Mouse (Mus musculus) midbrain, embryonic 15.5 days (tissue): ENCODE measurements around the gene Fndc3b. TPM values are rescaled to one million over a fixed set of nuclear protein-coding genes. Genes with fewer than 3 reads are reported as not detected.

Experiments
- ATAC-seq: fragments of 200-750 bp; cut with Nextera tagmentation; replicated peaks from 2 replicates; pipeline ENCODE4 v1.8.0; 2017; ENCODE audit warnings: moderate TSS enrichment
- H3K27ac ChIP-seq: fragments of 300-500 bp; sonication (generic); 2 replicates; pipeline ENCODE4 v1.5.1; 2015; ENCODE audit warnings: mild to moderate bottlenecking, inconsistent platforms
- H3K27me3 ChIP-seq: fragments of 300-500 bp; sonication (generic); replicated peaks from 2 replicates; pipeline ENCODE4 v1.6.1; 2015; ENCODE audit warnings: inconsistent platforms
- H3K36me3 ChIP-seq: fragments of 300-500 bp; sonication (generic); replicated peaks from 2 replicates; pipeline ENCODE4 v1.6.1; 2015; ENCODE audit warnings: inconsistent platforms
- H3K4me1 ChIP-seq: fragments of 300-500 bp; sonication (generic); 2 replicates; pipeline ENCODE4 v1.6.1; 2015; ENCODE audit warnings: inconsistent platforms
- H3K4me2 ChIP-seq: fragments of 300-500 bp; sonication (generic); 2 replicates; pipeline ENCODE4 v1.6.1; 2015; ENCODE audit warnings: inconsistent platforms, mild to moderate bottlenecking, moderate library complexity
- H3K4me3 ChIP-seq: fragments of 300-500 bp; sonication (generic); 2 replicates; pipeline ENCODE4 v1.5.1; 2015; ENCODE audit warnings: mild to moderate bottlenecking, inconsistent platforms
- H3K9ac ChIP-seq: fragments of 300-500 bp; sonication (generic); 2 replicates; pipeline ENCODE4 v1.6.1; 2015; ENCODE audit warnings: mild to moderate bottlenecking, inconsistent platforms
- H3K9me3 ChIP-seq: fragments of 300-500 bp; sonication (generic); 2 replicates; pipeline ENCODE4 v1.6.1; 2016; ENCODE audit warnings: inconsistent platforms
- WGBS: fragments of 180-500 bp; shearing (Covaris S2); methylation state at CpG from one replicate; pipeline ENCODE4 v1.1.7; 2015; ENCODE audit warnings: mixed read lengths; 5-methylcytosine and 5-hydroxymethylcytosine counted together
- polyA plus RNA-seq: library from polyadenylated mRNA; unstranded; fragments of >200 nt; fragmentation: Nextera tagmentation; extraction: Ambion mirVana; gene quantifications from 2 replicates; pipeline ENCODE4 v1.2.1, GENCODE M21; 2015

Fndc3b gene
- polyA plus RNA-seq, 1 experiment from 2014 or later, result 9.7 TPM

GRCm38 (mm10) chr3:27579229-27579628 lies 131.9 kb downstream of the Fndc3b start:
- Histone ChIP-seq H3K27me3 (no peaks in the 10 kb centered on the region), H3K9me3 (no peaks in the 10 kb centered on the region), H3K4me3 (no peak overlapping the region), H3K4me2 (no peak overlapping the region), H3K9ac (no peak overlapping the region), H3K36me3 (no peaks in the 10 kb centered on the region), H3K4me1 (peaks cover 24% of the 10 kb centered on the region), H3K27ac (0 out of 2 replicates have a peak overlapping the region, but pooled peaks have one; percentile 42)
- WGBS, result 43% methylated on average over 8 of the region's 8 CpGs
- no peak for ATAC-seq

- no peak overlapping the region for H3K4me2 ChIP-seq
- H3K4me1 ChIP-seq, result peaks cover 19% of the 10 kb centered on the region
- no peak overlapping the region for H3K27ac ChIP-seq
- 92% methylated on average over 10 of the region's 10 CpGs for WGBS
- H3K9me3 ChIP-seq, result no peaks in the 10 kb centered on the region
- ATAC-seq, result no peak
- no peak overlapping the region for H3K4me3 ChIP-seq
- no peaks in the 10 kb centered on the region for H3K36me3 ChIP-seq
- no peaks in the 10 kb centered on the region for H3K27me3 ChIP-seq
- H3K9ac ChIP-seq, result no peak overlapping the region
These were observed 133.6 kb downstream of the Fndc3b start for GRCm38 (mm10) chr3:27577349-27578025.

GRCm38 (mm10) chr3:27574241-27574640 lies 136.9 kb downstream of the Fndc3b start:
- no peaks in the 10 kb centered on the region for H3K9me3 ChIP-seq
- no peaks in the 10 kb centered on the region for H3K27me3 ChIP-seq
- WGBS, result 89% methylated on average over 9 of the region's 9 CpGs
- no peak overlapping the region for H3K27ac ChIP-seq
- no peak overlapping the region for H3K9ac ChIP-seq
- H3K36me3 ChIP-seq, result no peaks in the 10 kb centered on the region
- no peak overlapping the region for H3K4me2 ChIP-seq
- H3K4me3 ChIP-seq, result no peak overlapping the region
- no peak for ATAC-seq
- peaks cover 3% of the 10 kb centered on the region; the same call in 1 of the 2 replicates for H3K4me1 ChIP-seq

GRCm38 (mm10) chr3:27573458-27573857 lies 137.6 kb downstream of the Fndc3b start:
- Histone ChIP-seq H3K27ac (peak overlapping the region; percentile 39; the same call in 1 of the 2 replicates), H3K9ac (no peak overlapping the region), H3K4me2 (no peak overlapping the region), H3K36me3 (no peaks in the 10 kb centered on the region), H3K4me1 (0 out of 2 replicates have a peak, but pooled peaks cover 2% of the 10 kb centered on the region), H3K9me3 (no peaks in the 10 kb centered on the region), H3K4me3 (no peak overlapping the region), H3K27me3 (no peaks in the 10 kb centered on the region)
- peak; percentile 68; the same call in 1 of the 2 replicates for ATAC-seq
- 44% methylated on average over 11 of the region's 11 CpGs for WGBS

- Histone ChIP-seq H3K36me3 (no peaks in the 10 kb centered on the region), H3K27me3 (no peaks in the 10 kb centered on the region), H3K9me3 (no peaks in the 10 kb centered on the region), H3K9ac (no peak overlapping the region), H3K4me3 (no peak overlapping the region), H3K4me1 (0 out of 2 replicates have a peak, but pooled peaks cover 2% of the 10 kb centered on the region), H3K4me2 (no peak overlapping the region), H3K27ac (no peak overlapping the region)
- WGBS, result 71% methylated on average over 6 of the region's 6 CpGs
- ATAC-seq, result no peak
These were observed 138.8 kb downstream of the Fndc3b start for GRCm38 (mm10) chr3:27572305-27572704.

- no peak for ATAC-seq
- no peak overlapping the region for H3K4me2 ChIP-seq
- no peaks in the 10 kb centered on the region for H3K4me1 ChIP-seq
- no peaks in the 10 kb centered on the region for H3K9me3 ChIP-seq
- H3K4me3 ChIP-seq, result no peak overlapping the region
- H3K27me3 ChIP-seq, result no peaks in the 10 kb centered on the region
- 94% methylated on average over 4 of the region's 4 CpGs for WGBS
- no peak overlapping the region for H3K27ac ChIP-seq
- H3K36me3 ChIP-seq, result no peaks in the 10 kb centered on the region
- no peak overlapping the region for H3K9ac ChIP-seq
These were observed 145.8 kb downstream of the Fndc3b start for GRCm38 (mm10) chr3:27565314-27565713.

GRCm38 (mm10) chr3:27563047-27563624 lies 148.0 kb downstream of the Fndc3b start:
- Histone ChIP-seq H3K4me2 (no peak overlapping the region), H3K36me3 (no peaks in the 10 kb centered on the region), H3K9me3 (no peaks in the 10 kb centered on the region), H3K27me3 (no peaks in the 10 kb centered on the region), H3K4me1 (no peaks in the 10 kb centered on the region), H3K4me3 (no peak overlapping the region), H3K27ac (no peak overlapping the region), H3K9ac (no peak overlapping the region)
- no peak for ATAC-seq
- 90% methylated on average over 5 of the region's 5 CpGs for WGBS

GRCm38 (mm10) chr3:27562476-27562875 lies 148.6 kb downstream of the Fndc3b start:
- Histone ChIP-seq H3K4me2 (no peak overlapping the region), H3K4me1 (no peaks in the 10 kb centered on the region), H3K9me3 (no peaks in the 10 kb centered on the region), H3K9ac (no peak overlapping the region), H3K27ac (no peak overlapping the region), H3K4me3 (no peak overlapping the region), H3K36me3 (no peaks in the 10 kb centered on the region), H3K27me3 (no peaks in the 10 kb centered on the region)
- no peak for ATAC-seq
- WGBS, result 89% methylated on average over 3 of the region's 3 CpGs

- Histone ChIP-seq H3K9ac (no peak overlapping the region), H3K27ac (no peak overlapping the region), H3K4me1 (no peaks in the 10 kb centered on the region), H3K4me2 (no peak overlapping the region), H3K4me3 (no peak overlapping the region), H3K36me3 (no peaks in the 10 kb centered on the region), H3K27me3 (no peaks in the 10 kb centered on the region), H3K9me3 (no peaks in the 10 kb centered on the region)
- 98% methylated on average over 2 of the region's 2 CpGs for WGBS
- no peak for ATAC-seq
These were observed 149.2 kb downstream of the Fndc3b start for GRCm38 (mm10) chr3:27561921-27562320.

- no peaks in the 10 kb centered on the region for H3K36me3 ChIP-seq
- H3K4me3 ChIP-seq, result no peak overlapping the region
- no peaks in the 10 kb centered on the region for H3K4me1 ChIP-seq
- no peak overlapping the region for H3K4me2 ChIP-seq
- 92% methylated on average over 4 of the region's 4 CpGs for WGBS
- H3K9ac ChIP-seq, result no peak overlapping the region
- no peaks in the 10 kb centered on the region for H3K27me3 ChIP-seq
- no peaks in the 10 kb centered on the region for H3K9me3 ChIP-seq
- H3K27ac ChIP-seq, result no peak overlapping the region
- ATAC-seq, result no peak
These were observed 151.8 kb downstream of the Fndc3b start for GRCm38 (mm10) chr3:27559316-27559715.

GRCm38 (mm10) chr3:27557100-27558004 lies 153.8 kb downstream of the Fndc3b start:
- Histone ChIP-seq H3K4me2 (no peak overlapping the region), H3K9ac (no peak overlapping the region), H3K27me3 (no peaks in the 10 kb centered on the region), H3K4me3 (no peak overlapping the region), H3K36me3 (no peaks in the 10 kb centered on the region), H3K9me3 (no peaks in the 10 kb centered on the region), H3K4me1 (no peaks in the 10 kb centered on the region), H3K27ac (no peak overlapping the region)
- 81% methylated on average over 4 of the region's 4 CpGs for WGBS
- ATAC-seq, result no peak

GRCm38 (mm10) chr3:27555401-27555940 lies 155.6 kb downstream of the Fndc3b start:
- no peaks in the 10 kb centered on the region for H3K27me3 ChIP-seq
- H3K4me3 ChIP-seq, result no peak overlapping the region
- no peak overlapping the region for H3K27ac ChIP-seq
- no peaks in the 10 kb centered on the region for H3K36me3 ChIP-seq
- no peak overlapping the region for H3K9ac ChIP-seq
- WGBS, result 93% methylated on average over 3 of the region's 3 CpGs
- no peaks in the 10 kb centered on the region for H3K4me1 ChIP-seq
- no peaks in the 10 kb centered on the region for H3K9me3 ChIP-seq
- no peak for ATAC-seq
- no peak overlapping the region for H3K4me2 ChIP-seq
